Mouse (Mus musculus): ENCODE data around the gene Il1rl1. TPM values are rescaled to one million over a fixed set of nuclear protein-coding genes. Genes with fewer than 3 reads are reported as not detected.

Gene Il1rl1
- polyA plus RNA-seq, 1 experiment from 2014 or later: 0.05 TPM

GRCm38 (mm10) chr1:40465477-40466430, 36.4 kb downstream of the Il1rl1 start, which contains the start of gene Il18r1:
Gene Il18r1 (plus strand): TSS chr1:40465552.
- Histone ChIP-seq H3K27ac (replicated peaks) (no peak within 1 kb of the TSS), H3K4me3 (no peak within 1 kb of the TSS), H3K9me3 (no peaks in the 10 kb centered on the region), H3K36me3 (replicated peaks) (no peaks in the 10 kb centered on the region), H3K4me1 (no peaks in the 10 kb centered on the region), H3K27me3 (replicated peaks; ENCODE audit: low read depth, poor library complexity, severe bottlenecking) (no peaks in the 10 kb centered on the region)
- peak; percentile 11 for DNase-seq (ENCODE audit: low spot score)
- 42% methylated on average over 20 of the region's 20 CpGs for WGBS

- H3K4me1 ChIP-seq: no peaks in the 10 kb centered on the region
- no peaks in the 10 kb centered on the region for H3K27me3 ChIP-seq (replicated peaks; ENCODE audit: low read depth, poor library complexity, severe bottlenecking)
- H3K27ac ChIP-seq (replicated peaks): no peak overlapping the region
- no peak overlapping the region for H3K4me3 ChIP-seq
- no peak for DNase-seq (ENCODE audit: low spot score)
- H3K9me3 ChIP-seq: no peaks in the 10 kb centered on the region
- no peaks in the 10 kb centered on the region for H3K36me3 ChIP-seq (replicated peaks)
- 91% methylated on average over 4 of the region's 4 CpGs for WGBS
Measured at GRCm38 (mm10) chr1:40467306-40467705, 37.9 kb downstream of the Il1rl1 start.

- Histone ChIP-seq H3K36me3 (replicated peaks) (no peaks in the 10 kb centered on the region), H3K4me3 (no peak overlapping the region), H3K27ac (replicated peaks) (no peak overlapping the region), H3K4me1 (no peaks in the 10 kb centered on the region), H3K9me3 (no peaks in the 10 kb centered on the region), H3K27me3 (replicated peaks; ENCODE audit: low read depth, poor library complexity, severe bottlenecking) (no peaks in the 10 kb centered on the region)
- no peak for DNase-seq (ENCODE audit: low spot score)
- WGBS: 85% methylated on average over 2 of the region's 2 CpGs
Measured at GRCm38 (mm10) chr1:40468805-40469204, 39.4 kb downstream of the Il1rl1 start.

GRCm38 (mm10) chr1:40469900-40470299, 40.5 kb downstream of the Il1rl1 start:
- Histone ChIP-seq H3K4me3 (no peak overlapping the region), H3K9me3 (no peaks in the 10 kb centered on the region), H3K27me3 (replicated peaks; ENCODE audit: low read depth, poor library complexity, severe bottlenecking) (no peaks in the 10 kb centered on the region), H3K4me1 (no peaks in the 10 kb centered on the region), H3K36me3 (replicated peaks) (no peaks in the 10 kb centered on the region), H3K27ac (replicated peaks) (no peak overlapping the region)
- WGBS: 91% methylated on average over 12 of the region's 12 CpGs
- DNase-seq (ENCODE audit: low spot score): no peak

- H3K9me3 ChIP-seq: no peaks in the 10 kb centered on the region
- no peak overlapping the region for H3K4me3 ChIP-seq
- no peak overlapping the region for H3K27ac ChIP-seq (replicated peaks)
- 98% methylated on average over 1 of the region's 1 CpGs for WGBS
- no peaks in the 10 kb centered on the region for H3K27me3 ChIP-seq (replicated peaks; ENCODE audit: low read depth, poor library complexity, severe bottlenecking)
- no peaks in the 10 kb centered on the region for H3K36me3 ChIP-seq (replicated peaks)
- no peak for DNase-seq (ENCODE audit: low spot score)
- 0 out of 2 replicates have a peak, but pooled peaks cover 3% of the 10 kb centered on the region for H3K4me1 ChIP-seq
Measured at GRCm38 (mm10) chr1:40472401-40472800, 43.0 kb downstream of the Il1rl1 start.

GRCm38 (mm10) chr1:40473640-40474039, 44.3 kb downstream of the Il1rl1 start:
- Histone ChIP-seq H3K27ac (replicated peaks) (no peak overlapping the region), H3K27me3 (replicated peaks; ENCODE audit: low read depth, poor library complexity, severe bottlenecking) (no peaks in the 10 kb centered on the region), H3K9me3 (no peaks in the 10 kb centered on the region), H3K36me3 (replicated peaks) (no peaks in the 10 kb centered on the region), H3K4me1 (0 out of 2 replicates have a peak, but pooled peaks cover 3% of the 10 kb centered on the region), H3K4me3 (no peak overlapping the region)
- WGBS: 81% methylated on average over 4 of the region's 4 CpGs
- no peak for DNase-seq (ENCODE audit: low spot score)

- DNase-seq (ENCODE audit: low spot score): no peak
- 91% methylated on average over 5 of the region's 5 CpGs for WGBS
- Histone ChIP-seq H3K36me3 (replicated peaks) (no peaks in the 10 kb centered on the region), H3K27ac (replicated peaks) (no peak overlapping the region), H3K27me3 (replicated peaks; ENCODE audit: low read depth, poor library complexity, severe bottlenecking) (no peaks in the 10 kb centered on the region), H3K4me3 (no peak overlapping the region), H3K4me1 (0 out of 2 replicates have a peak, but pooled peaks cover 3% of the 10 kb centered on the region), H3K9me3 (no peaks in the 10 kb centered on the region)
Measured at GRCm38 (mm10) chr1:40474336-40474735, 45.0 kb downstream of the Il1rl1 start.

GRCm38 (mm10) chr1:40475697-40476096, 46.3 kb downstream of the Il1rl1 start:
- no peaks in the 10 kb centered on the region for H3K36me3 ChIP-seq (replicated peaks)
- no peak overlapping the region for H3K4me3 ChIP-seq
- no peaks in the 10 kb centered on the region for H3K9me3 ChIP-seq
- H3K27ac ChIP-seq (replicated peaks): no peak overlapping the region
- H3K27me3 ChIP-seq (replicated peaks; ENCODE audit: low read depth, poor library complexity, severe bottlenecking): no peaks in the 10 kb centered on the region
- 70% methylated on average over 3 of the region's 3 CpGs for WGBS
- no peak for DNase-seq (ENCODE audit: low spot score)
- H3K4me1 ChIP-seq: 0 out of 2 replicates have a peak, but pooled peaks cover 3% of the 10 kb centered on the region

DNA sequence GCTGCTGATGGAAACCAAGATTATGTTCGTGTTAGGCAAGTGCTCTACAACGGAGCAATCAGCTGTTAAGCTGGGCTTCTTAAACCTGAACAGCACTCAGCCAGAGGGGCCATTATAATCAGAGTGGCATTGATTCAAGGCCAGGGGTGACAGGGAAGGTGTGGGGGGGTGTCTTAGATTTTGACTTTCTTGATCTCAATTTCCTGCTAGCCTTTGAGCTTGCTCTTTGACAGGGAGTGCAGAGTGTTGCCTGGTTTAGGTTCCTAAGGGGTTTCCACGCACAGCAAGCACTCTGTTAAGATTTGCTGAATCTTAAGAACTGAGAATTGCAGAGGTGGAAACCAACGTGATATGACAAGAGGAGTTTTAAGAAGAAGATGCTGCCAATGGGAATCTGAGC, 47.4 kb downstream of the Il1rl1 start:
- H3K27me3 ChIP-seq (replicated peaks; ENCODE audit: low read depth, poor library complexity, severe bottlenecking): no peaks in the 10 kb centered on the region
- H3K9me3 ChIP-seq: no peaks in the 10 kb centered on the region
- H3K4me3 ChIP-seq: no peak overlapping the region
- H3K36me3 ChIP-seq (replicated peaks): no peaks in the 10 kb centered on the region
- H3K27ac ChIP-seq (replicated peaks): no peak overlapping the region
- H3K4me1 ChIP-seq: 0 out of 2 replicates have a peak, but pooled peaks cover 3% of the 10 kb centered on the region
- no peak for DNase-seq (ENCODE audit: low spot score)
- 73% methylated on average over 4 of the region's 4 CpGs for WGBS

DNA sequence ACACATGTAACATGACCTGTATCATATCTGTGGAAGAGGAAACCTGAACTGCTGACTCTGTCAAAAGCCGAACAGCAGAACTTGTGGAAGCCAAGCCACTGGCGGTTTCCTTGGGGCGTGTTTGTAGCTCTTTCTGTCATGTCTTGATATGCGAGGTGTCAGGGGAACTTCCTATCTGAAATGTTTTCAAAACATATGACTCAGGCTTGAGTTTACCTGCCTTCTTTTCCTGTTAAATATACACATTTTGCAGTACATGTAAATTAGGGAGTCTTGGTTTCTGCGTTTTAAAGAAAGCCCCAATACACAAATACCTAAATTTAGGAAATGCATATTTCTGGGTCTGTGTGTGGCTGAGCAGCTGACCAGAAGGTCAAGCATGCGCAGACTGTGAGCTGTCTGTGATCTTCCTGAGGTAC, 50.1 kb downstream of the Il1rl1 start:
- H3K4me1 ChIP-seq: 0 out of 2 replicates have a peak, but pooled peaks cover 3% of the 10 kb centered on the region

DNA sequence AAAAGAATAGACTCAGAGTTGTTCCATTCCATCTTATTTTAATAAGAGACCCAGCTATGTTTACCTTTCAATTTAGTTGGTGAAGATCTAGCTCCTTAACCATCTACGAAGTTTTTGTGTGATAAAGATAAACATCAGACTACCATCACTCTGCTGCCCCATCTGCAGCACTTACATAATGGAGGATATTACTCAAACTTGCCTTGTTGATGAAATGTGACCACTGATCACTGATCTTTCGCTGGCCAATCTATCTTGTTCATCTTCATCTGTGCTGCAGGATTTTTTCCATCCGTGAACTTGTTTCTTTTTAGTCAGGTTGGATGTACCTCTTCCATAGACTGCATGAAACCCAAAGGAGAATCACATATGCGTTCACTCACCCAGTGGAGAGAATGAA, 65.2 kb downstream of the Il1rl1 start:
- Histone ChIP-seq H3K4me1 (no peaks in the 10 kb centered on the region), H3K27ac (replicated peaks) (no peak overlapping the region), H3K27me3 (replicated peaks; ENCODE audit: low read depth, poor library complexity, severe bottlenecking) (no peaks in the 10 kb centered on the region), H3K4me3 (no peak overlapping the region), H3K36me3 (replicated peaks) (no peaks in the 10 kb centered on the region), H3K9me3 (no peaks in the 10 kb centered on the region)
- WGBS: 89% methylated on average over 4 of the region's 4 CpGs
- DNase-seq (ENCODE audit: low spot score): no peak

More for the DNA sequence above, 50.1 kb downstream of the Il1rl1 start:
- no peaks in the 10 kb centered on the region for H3K9me3 ChIP-seq
- DNase-seq (ENCODE audit: low spot score): no peak
- no peaks in the 10 kb centered on the region for H3K36me3 ChIP-seq (replicated peaks)
- H3K4me3 ChIP-seq: no peak overlapping the region
- no peaks in the 10 kb centered on the region for H3K27me3 ChIP-seq (replicated peaks; ENCODE audit: low read depth, poor library complexity, severe bottlenecking)
- no peak overlapping the region for H3K27ac ChIP-seq (replicated peaks)
- WGBS: 85% methylated on average over 6 of the region's 6 CpGs

GRCm38 (mm10) chr1:40499708-40500107, 70.3 kb downstream of the Il1rl1 start:
- Histone ChIP-seq H3K4me3 (no peak overlapping the region), H3K4me1 (no peaks in the 10 kb centered on the region), H3K27me3 (replicated peaks; ENCODE audit: low read depth, poor library complexity, severe bottlenecking) (no peaks in the 10 kb centered on the region), H3K9me3 (no peaks in the 10 kb centered on the region), H3K27ac (replicated peaks) (no peak overlapping the region), H3K36me3 (replicated peaks) (no peaks in the 10 kb centered on the region)
- WGBS: 96% methylated on average over 1 of the region's 1 CpGs
- DNase-seq (ENCODE audit: low spot score): no peak

- H3K36me3 ChIP-seq (replicated peaks): no peaks in the 10 kb centered on the region
- H3K27ac ChIP-seq (replicated peaks): no peak overlapping the region
- no peaks in the 10 kb centered on the region for H3K27me3 ChIP-seq (replicated peaks; ENCODE audit: low read depth, poor library complexity, severe bottlenecking)
- no peak for DNase-seq (ENCODE audit: low spot score)
- WGBS: 90% methylated on average over 4 of the region's 4 CpGs
- H3K9me3 ChIP-seq: no peaks in the 10 kb centered on the region
- H3K4me3 ChIP-seq: no peak overlapping the region
- no peaks in the 10 kb centered on the region for H3K4me1 ChIP-seq
Measured at GRCm38 (mm10) chr1:40501126-40501525, 71.8 kb downstream of the Il1rl1 start.

Measured in embryonic facial prominence, embryonic 10.5 days (tissue).